ENCODE assay signal across 9 mouse cellular contexts in genomic region chr8:13705668-13706067, GRCm38 (mm10). TPM values are rescaled to one million over a fixed set of nuclear protein-coding genes. Genes with fewer than 3 reads are reported as not detected.
DNase-seq lines count a peak whose midpoint lies in the region; ATAC-seq lines count a peak whose summit lies in the region.
"Had no signal": no experiment of that assay in that cellular context is flagged by ENCODE, and none has a peak within 500 bp of the region (broad histone marks: within the 10 kb centered on the region; RNA-seq: fewer than 3 reads in every experiment).

Gene Cfap97d2, plus strand, starts transcription at chr8:13705889.

- H3K4me3 ChIP-seq in forebrain, embryonic 16.5 days (replicated peaks; ENCODE audit: low read length), result peak within 1 kb of the TSS; percentile 10; the same call in 1 of the 2 replicates
- no peak within 1 kb of the TSS for H3K4me3 ChIP-seq in intestine, embryonic 16.5 days (ENCODE audit: low read length)
- H3K4me3 ChIP-seq in liver, embryonic 12.5 days, result no peak within 1 kb of the TSS
- H3K4me3 ChIP-seq: liver, embryonic 15.5 days had no signal

- H3K36me3 ChIP-seq in forebrain, embryonic 16.5 days (ENCODE audit: control insufficient read depth, insufficient read depth), result no peaks in the 10 kb centered on the region
- H3K36me3 ChIP-seq in intestine, embryonic 16.5 days (ENCODE audit: control insufficient read depth, insufficient read depth, low read length), result no peaks in the 10 kb centered on the region
- no peaks in the 10 kb centered on the region for H3K36me3 ChIP-seq in liver, embryonic 12.5 days
- H3K36me3 ChIP-seq: liver, embryonic 15.5 days had no signal

- peaks cover 8% of the 10 kb centered on the region for H3K4me1 ChIP-seq in forebrain, embryonic 16.5 days (replicated peaks; ENCODE audit: control insufficient read depth, insufficient read depth, low read length)
- peaks cover 9% of the 10 kb centered on the region for H3K4me1 ChIP-seq in intestine, embryonic 16.5 days (ENCODE audit: control insufficient read depth, insufficient read depth, low read length)
- peaks cover 13% of the 10 kb centered on the region for H3K4me1 ChIP-seq in liver, embryonic 12.5 days
- H3K4me1 ChIP-seq: liver, embryonic 15.5 days had no signal

- H3K4me2 ChIP-seq in forebrain, embryonic 16.5 days (ENCODE audit: low read length), result peak within 1 kb of the TSS; percentile 41
- no peak within 1 kb of the TSS for H3K4me2 ChIP-seq in intestine, embryonic 16.5 days (ENCODE audit: low read depth, low read length)
- H3K4me2 ChIP-seq in liver, embryonic 12.5 days, result no peak within 1 kb of the TSS
- H3K4me2 ChIP-seq: liver, embryonic 15.5 days had no signal

- 0% methylated on average over 5 of the region's 5 CpGs for WGBS in forebrain, embryonic 16.5 days
- 20% methylated on average over 5 of the region's 5 CpGs for WGBS in intestine, embryonic 16.5 days
- WGBS in liver, embryonic 12.5 days (ENCODE audit: insufficient replicate concordance), result 40% methylated on average over 5 of the region's 5 CpGs

- peak within 1 kb of the TSS; percentile 81 for H3K27ac ChIP-seq in forebrain, embryonic 16.5 days (ENCODE audit: low read length)
- H3K27ac ChIP-seq in intestine, embryonic 16.5 days (ENCODE audit: low read length), result no peak within 1 kb of the TSS
- no peak within 1 kb of the TSS for H3K27ac ChIP-seq in liver, embryonic 12.5 days
- H3K27ac ChIP-seq: liver, embryonic 15.5 days had no signal

- H3K9me3 ChIP-seq in forebrain, embryonic 16.5 days (ENCODE audit: control insufficient read depth, low read length), result no peaks in the 10 kb centered on the region
- no peaks in the 10 kb centered on the region for H3K9me3 ChIP-seq in intestine, embryonic 16.5 days (ENCODE audit: control insufficient read depth, low read length)
- no peaks in the 10 kb centered on the region for H3K9me3 ChIP-seq in liver, embryonic 12.5 days (replicated peaks)
- H3K9me3 ChIP-seq: liver, embryonic 15.5 days had no signal

- H3K9ac ChIP-seq in forebrain, embryonic 16.5 days (replicated peaks; ENCODE audit: low read depth, low read length), result peak within 1 kb of the TSS; percentile 20; the same call in 1 of the 2 replicates
- H3K9ac ChIP-seq in intestine, embryonic 16.5 days (ENCODE audit: low read depth, low read length), result no peak within 1 kb of the TSS
- H3K9ac ChIP-seq in liver, embryonic 12.5 days, result no peak within 1 kb of the TSS
- H3K9ac ChIP-seq: liver, embryonic 15.5 days had no signal

- peak; percentile 62 for DNase-seq in ovary, adult 18-20 months (ENCODE audit: low spot score)
- no peak for DNase-seq in ovary, postnatal 14 days (ENCODE audit: low spot score)
- peak; percentile 44 for DNase-seq in adrenal gland, adult 8-10 months
- peak; percentile 27 for DNase-seq in lung, postnatal 25 days (ENCODE audit: low spot score)
- peak; percentile 71 for DNase-seq in right cerebral cortex, adult 18-20 months

- ATAC-seq in forebrain, embryonic 16.5 days, result peak; percentile 100
- ATAC-seq in intestine, embryonic 16.5 days, result peak; percentile 77
- no peak for ATAC-seq in liver, embryonic 12.5 days

- H3K27me3 ChIP-seq in forebrain, embryonic 16.5 days (replicated peaks; ENCODE audit: control insufficient read depth, insufficient read depth, low read length), result no peaks in the 10 kb centered on the region
- H3K27me3 ChIP-seq in intestine, embryonic 16.5 days (replicated peaks; ENCODE audit: control insufficient read depth, insufficient read depth, low read length), result no peaks in the 10 kb centered on the region
- H3K27me3 ChIP-seq in liver, embryonic 12.5 days (replicated peaks), result no peaks in the 10 kb centered on the region
- H3K27me3 ChIP-seq: liver, embryonic 15.5 days had no signal

RNA-seq across cellular contexts. Expression of gene Cfap97d2, which starts in this region (rescaled TPM):
- under 1 TPM in 3 of 4 experiments, not detected in 1; 0.37 to 0.67 (median 0.45) TPM for total RNA-seq in adrenal gland, adult 8-10 months (2022)
- polyA plus RNA-seq in forebrain, embryonic 16.5 days (2015; fragmentation: Nextera tagmentation; extraction: Ambion mirVana), result 0.81 and 1.3 TPM in 2 replicates
- polyA plus RNA-seq in intestine, embryonic 16.5 days (2015; fragmentation: Nextera tagmentation; extraction: Ambion mirVana), result 0.18 TPM in 1 of 2 replicates, not detected in the other
- polyA plus RNA-seq in liver, embryonic 12.5 days (2016; fragmentation: Nextera tagmentation; extraction: Ambion mirVana), result not detected in 2 replicates
- polyA plus RNA-seq: liver, embryonic 15.5 days had no signal

Comparison
In these comparisons a context has a peak if more than half of its experiments do, and no peak if none do; other contexts are left out.
1. Peak in DNase-seq in adrenal gland, adult 8-10 months; RNA of the gene not detected or under 1 TPM.
2. Peak in ATAC-seq in intestine, embryonic 16.5 days; RNA of the gene not detected or under 1 TPM.